Mouse (Mus musculus): ENCODE results near the gene Zfp280b. TPM values are rescaled to one million over a fixed set of nuclear protein-coding genes. Genes with fewer than 3 reads are reported as not detected.

The Zfp280b gene
- 4.6 TPM for polyA plus RNA-seq (2014; fragmentation: Illumina TruSeq; extraction: RNeasy Lipid Tissue Mini Kit (QIAGEN cat#74804); ENCODE audit: low read depth, low replicate concordance)

GRCm38 (mm10) chr10:76032402-76033118 is at the start of gene Zfp280b:
Gene Zfp280b, plus strand, starts transcription at chr10:76032650.

Other genes starting within 250 kb of the Zfp280b start
- 89.7 TPM for gene Gstt1, start 234.1 kb upstream of the Zfp280b start, polyA plus RNA-seq (2014; fragmentation: Illumina TruSeq; extraction: RNeasy Lipid Tissue Mini Kit (QIAGEN cat#74804); ENCODE audit: low read depth, low replicate concordance)
- gene Gstt4, start 210.1 kb upstream of the Zfp280b start, polyA plus RNA-seq (2014; fragmentation: Illumina TruSeq; extraction: RNeasy Lipid Tissue Mini Kit (QIAGEN cat#74804); ENCODE audit: low read depth, low replicate concordance), result not detected
- 26.0 TPM for gene Gstt2, start 195.2 kb upstream of the Zfp280b start, polyA plus RNA-seq (2014; fragmentation: Illumina TruSeq; extraction: RNeasy Lipid Tissue Mini Kit (QIAGEN cat#74804); ENCODE audit: low read depth, low replicate concordance)
- 1.6 TPM for gene Mif, start 172.4 kb upstream of the Zfp280b start, polyA plus RNA-seq (2014; fragmentation: Illumina TruSeq; extraction: RNeasy Lipid Tissue Mini Kit (QIAGEN cat#74804); ENCODE audit: low read depth, low replicate concordance)
- gene Derl3, start 139.2 kb upstream of the Zfp280b start, polyA plus RNA-seq (2014; fragmentation: Illumina TruSeq; extraction: RNeasy Lipid Tissue Mini Kit (QIAGEN cat#74804); ENCODE audit: low read depth, low replicate concordance), result not detected
- gene Smarcb1, start 111.0 kb upstream of the Zfp280b start, polyA plus RNA-seq (2014; fragmentation: Illumina TruSeq; extraction: RNeasy Lipid Tissue Mini Kit (QIAGEN cat#74804); ENCODE audit: low read depth, low replicate concordance), result 4.8 TPM
- 79.2 TPM for gene Chchd10, start 99.5 kb upstream of the Zfp280b start, polyA plus RNA-seq (2014; fragmentation: Illumina TruSeq; extraction: RNeasy Lipid Tissue Mini Kit (QIAGEN cat#74804); ENCODE audit: low read depth, low replicate concordance)
- gene Mmp11, start 96.2 kb upstream of the Zfp280b start, polyA plus RNA-seq (2014; fragmentation: Illumina TruSeq; extraction: RNeasy Lipid Tissue Mini Kit (QIAGEN cat#74804); ENCODE audit: low read depth, low replicate concordance), result not detected
- gene Gm867, start 92.0 kb upstream of the Zfp280b start, polyA plus RNA-seq (2014; fragmentation: Illumina TruSeq; extraction: RNeasy Lipid Tissue Mini Kit (QIAGEN cat#74804); ENCODE audit: low read depth, low replicate concordance), result not detected
- not detected for gene Vpreb3, start 89.6 kb upstream of the Zfp280b start, polyA plus RNA-seq (2014; fragmentation: Illumina TruSeq; extraction: RNeasy Lipid Tissue Mini Kit (QIAGEN cat#74804); ENCODE audit: low read depth, low replicate concordance)
- not detected for gene Gm5134, start 78.1 kb upstream of the Zfp280b start, polyA plus RNA-seq (2014; fragmentation: Illumina TruSeq; extraction: RNeasy Lipid Tissue Mini Kit (QIAGEN cat#74804); ENCODE audit: low read depth, low replicate concordance)
- not detected for gene Slc5a4b, start 78.3 kb downstream of the Zfp280b start, polyA plus RNA-seq (2014; fragmentation: Illumina TruSeq; extraction: RNeasy Lipid Tissue Mini Kit (QIAGEN cat#74804); ENCODE audit: low read depth, low replicate concordance)
- not detected for gene Slc5a4a, start 114.8 kb downstream of the Zfp280b start, polyA plus RNA-seq (2014; fragmentation: Illumina TruSeq; extraction: RNeasy Lipid Tissue Mini Kit (QIAGEN cat#74804); ENCODE audit: low read depth, low replicate concordance)
- 0.24 TPM for gene Prmt2, start 205.2 kb downstream of the Zfp280b start, polyA plus RNA-seq (2014; fragmentation: Illumina TruSeq; extraction: RNeasy Lipid Tissue Mini Kit (QIAGEN cat#74804); ENCODE audit: low read depth, low replicate concordance)
- not detected for gene S100b, start 221.2 kb downstream of the Zfp280b start, polyA plus RNA-seq (2014; fragmentation: Illumina TruSeq; extraction: RNeasy Lipid Tissue Mini Kit (QIAGEN cat#74804); ENCODE audit: low read depth, low replicate concordance)

Measured in liver, adult 10 weeks (tissue).